Mouse (Mus musculus) gastrocnemius, adult 18-20 months (tissue): Measurements from ENCODE around the gene Trpv3. TPM values are rescaled to one million over a fixed set of nuclear protein-coding genes. Genes with fewer than 3 reads are reported as not detected.

Experiments used
- DNase-seq: peaks from one replicate; pipeline ENCODE4 v3.0.0; 2021; ENCODE audit warnings: low spot score
- long read RNA-seq, 2 experiments: library from polyadenylated mRNA; stranded (forward); transcript quantifications; one replicate each; pipeline ENCODE4 v2.0.0; 2021
- total RNA-seq, 2 experiments: library from RNA; stranded (reverse); gene quantifications; 2 replicates each; pipeline ENCODE4 v1.2.3; 2021

Trpv3 gene
- total RNA-seq, result not detected
- long read RNA-seq, experiment 1, result 0 reads
- long read RNA-seq, experiment 2, partial matches to known transcripts, result 0 of 1 reads
- long read RNA-seq, experiment 2, other reads (novel, unspliced or antisense), result 1 of 1 reads

DNA sequence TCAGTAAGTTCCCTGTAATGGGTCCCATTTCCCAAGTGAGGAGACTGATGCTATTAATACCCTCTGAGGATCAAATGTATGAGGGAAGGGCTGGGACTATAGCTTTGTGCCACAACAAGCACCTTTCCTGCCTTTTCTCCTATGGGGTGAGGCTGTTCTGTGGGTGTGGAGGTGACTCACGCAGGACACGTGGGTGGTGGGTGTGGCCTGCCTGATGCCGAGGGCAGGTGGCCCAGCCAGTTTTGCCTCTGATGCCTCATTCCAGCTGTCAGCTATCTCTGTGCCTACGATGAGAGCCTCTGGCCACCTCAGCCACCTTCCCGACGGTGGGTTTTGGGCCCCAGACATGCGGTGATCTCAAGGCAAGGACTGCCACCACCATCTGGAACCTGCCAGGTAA is at the start of gene Trpv3:
TSS of gene Trpv3 (plus strand) at position 122 of the 400 bp plus-strand sequence.
- no peak for DNase-seq

GRCm38 (mm10) chr11:73219671-73220070 is 47.5 kb upstream of the Trpv3 start:
- DNase-seq, result no peak

DNA sequence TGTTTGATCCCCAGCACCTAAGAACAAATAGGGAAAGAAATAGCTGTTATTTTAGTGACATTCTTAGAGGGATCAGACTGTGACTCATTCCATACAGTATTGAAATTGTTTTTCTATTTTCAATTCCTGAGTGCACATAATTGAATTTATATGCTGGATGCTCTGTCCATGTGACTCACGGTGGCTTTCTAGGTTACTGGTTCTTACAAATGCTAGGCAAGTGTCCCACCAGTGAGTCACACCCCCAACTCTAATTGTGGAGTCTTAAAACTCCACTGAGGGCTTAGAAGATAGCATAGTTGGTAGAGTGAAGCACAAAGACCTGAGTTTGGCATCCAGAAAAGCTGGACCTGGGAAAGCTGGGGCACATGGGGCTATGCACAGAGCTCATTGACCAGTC is 46.5 kb upstream of the Trpv3 start:
- no peak for DNase-seq

DNA sequence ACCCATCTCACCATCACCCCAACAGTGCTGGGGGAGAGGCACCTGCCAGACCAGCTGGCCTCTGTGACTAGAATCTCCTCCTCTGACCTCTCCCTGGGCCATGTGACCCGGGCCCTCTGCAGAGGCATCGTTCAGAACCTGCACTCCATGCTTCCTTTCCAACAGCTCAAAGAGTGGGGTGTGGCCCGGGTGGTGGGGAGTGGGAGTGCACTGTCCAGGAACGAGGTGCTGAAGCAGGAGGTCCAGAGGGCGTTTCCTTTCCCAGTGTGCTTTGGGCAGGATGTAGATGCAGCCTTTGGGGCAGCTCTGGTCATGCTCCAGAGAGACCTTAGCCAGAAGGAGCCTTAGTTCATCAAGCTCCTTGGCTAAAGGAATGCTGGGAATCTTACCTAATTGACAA is 44.3 kb upstream of the Trpv3 start:
- DNase-seq, result no peak

DNA sequence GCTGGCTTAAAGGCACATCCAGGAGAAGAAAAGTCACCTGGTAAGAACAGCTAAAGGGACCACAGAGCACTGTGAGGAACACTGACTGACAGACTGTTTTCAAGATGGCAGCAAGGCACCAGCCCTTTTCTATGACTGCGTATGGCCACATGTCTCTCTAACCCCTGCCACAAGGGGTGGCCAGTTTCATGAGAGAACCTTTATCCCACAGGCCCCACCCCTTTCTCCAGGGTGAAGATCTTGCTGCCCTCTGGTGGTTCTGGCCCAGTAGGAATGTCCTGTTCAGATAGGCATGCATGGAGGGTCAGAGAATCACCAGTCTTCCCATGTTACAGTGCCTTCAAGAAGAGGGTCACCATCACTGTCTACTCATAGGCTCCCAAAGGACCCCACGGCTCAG is 43.2 kb upstream of the Trpv3 start:
- DNase-seq, result peak; percentile 36

DNA sequence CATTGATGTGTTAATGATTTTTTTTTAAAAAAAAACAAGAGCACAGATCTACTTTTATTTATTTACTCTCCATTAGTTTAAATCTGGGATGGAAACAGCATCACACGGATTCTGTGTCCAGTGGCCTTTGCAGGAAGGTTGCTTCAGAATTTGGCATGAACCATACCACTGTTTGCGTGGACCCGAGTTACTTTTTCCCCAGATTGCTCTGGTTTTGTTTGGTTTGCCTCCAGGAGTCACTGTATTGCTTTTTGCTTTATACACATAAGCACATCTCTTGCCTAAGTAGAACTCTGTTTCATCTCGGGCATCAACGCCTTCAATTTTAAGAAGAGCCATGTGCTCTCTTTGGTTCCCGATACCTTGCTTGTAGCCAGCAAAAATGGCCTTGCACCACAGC is 41.3 kb upstream of the Trpv3 start:
- DNase-seq, result no peak

DNA sequence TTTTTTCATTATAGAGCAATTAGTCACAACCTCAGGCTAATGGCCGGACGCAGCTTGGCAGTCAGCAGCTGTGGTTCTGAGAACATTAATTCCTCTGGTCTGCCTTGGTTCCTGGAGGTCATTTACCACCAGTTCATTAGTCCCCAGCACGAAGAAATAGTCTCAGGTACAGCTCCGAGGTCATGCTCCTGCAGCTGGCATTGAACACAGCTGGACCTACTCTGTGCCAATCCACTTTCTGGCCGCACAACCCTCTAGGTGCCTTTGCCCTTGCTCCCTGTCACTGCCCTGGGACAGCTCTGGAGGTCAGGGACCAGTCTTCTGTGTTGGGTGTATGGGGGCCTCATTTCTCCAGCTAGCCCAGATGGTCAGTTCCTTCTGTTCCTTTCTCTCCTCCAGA is 38.3 kb upstream of the Trpv3 start:
- no peak for DNase-seq

- no peak for DNase-seq
These were observed 37.1 kb upstream of the Trpv3 start for GRCm38 (mm10) chr11:73230081-73230480.

DNA sequence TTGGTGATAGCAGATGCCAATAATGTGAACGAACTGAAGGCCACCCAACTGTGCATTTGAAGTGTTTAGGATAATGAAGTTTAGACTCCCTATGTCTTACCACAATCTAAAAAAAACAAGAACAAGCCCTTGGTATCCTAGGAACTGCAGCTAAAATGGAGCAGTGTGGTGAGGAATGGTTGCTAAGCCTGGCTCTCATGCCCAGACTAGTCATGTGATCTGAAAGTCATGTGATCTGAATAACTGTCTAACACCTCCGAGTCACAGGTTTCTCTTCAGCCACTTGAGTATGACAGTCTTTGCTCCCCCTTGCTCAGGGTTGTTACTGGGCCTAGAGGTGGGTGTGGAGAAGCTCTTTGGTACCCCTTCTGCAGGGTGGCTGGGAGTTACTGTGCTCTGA is 34.7 kb upstream of the Trpv3 start:
- DNase-seq, result no peak

DNA sequence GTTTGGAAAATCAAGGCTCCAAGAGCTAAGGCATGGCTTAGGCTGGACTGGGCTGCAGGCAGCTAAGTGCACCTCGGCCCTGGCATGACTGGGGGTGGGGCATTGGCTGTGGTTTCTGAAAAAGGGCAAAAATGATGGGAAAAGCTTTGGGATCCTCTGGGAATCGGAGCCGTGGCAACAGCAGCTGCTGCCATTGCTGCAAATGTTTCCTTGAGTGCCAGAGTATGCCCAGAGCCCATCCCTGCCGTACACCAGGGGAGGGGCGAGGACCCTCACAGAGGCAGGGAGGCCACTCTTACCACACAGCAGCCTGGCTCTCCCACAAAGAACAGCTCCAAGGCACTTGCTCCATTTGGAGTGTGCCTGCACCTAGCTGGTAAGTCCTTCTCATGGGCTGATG is 33.2 kb upstream of the Trpv3 start, which contains the start of gene Trpv1:
TSS of gene Trpv1 (plus strand) at position 301 of the 400 bp plus-strand sequence.
- DNase-seq, result no peak

GRCm38 (mm10) chr11:73235990-73236701 is 31.0 kb upstream of the Trpv3 start:
- DNase-seq, result peak; percentile 78

- peak; percentile 13 for DNase-seq
These were observed 30.5 kb upstream of the Trpv3 start for GRCm38 (mm10) chr11:73236731-73237130.

DNA sequence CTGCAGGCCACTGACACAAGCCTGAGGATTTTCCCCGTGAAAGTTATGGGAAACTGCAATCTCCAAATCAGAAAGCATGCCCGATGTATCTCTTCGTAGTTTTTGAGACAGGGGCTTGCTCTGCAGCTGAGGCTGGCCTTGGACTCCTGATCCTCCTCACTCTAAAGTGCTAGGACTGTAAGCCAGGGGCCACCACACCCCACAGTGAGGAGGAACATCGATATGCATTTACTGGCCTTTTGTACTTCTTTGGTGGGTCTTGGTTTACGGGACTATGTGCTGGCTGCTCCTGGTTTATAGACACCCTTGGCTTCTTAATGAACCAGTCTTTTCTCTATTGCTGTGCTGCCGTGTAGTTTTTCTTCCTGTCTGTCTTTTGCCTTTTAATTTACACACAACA is 25.0 kb upstream of the Trpv3 start:
- DNase-seq, result no peak

DNA sequence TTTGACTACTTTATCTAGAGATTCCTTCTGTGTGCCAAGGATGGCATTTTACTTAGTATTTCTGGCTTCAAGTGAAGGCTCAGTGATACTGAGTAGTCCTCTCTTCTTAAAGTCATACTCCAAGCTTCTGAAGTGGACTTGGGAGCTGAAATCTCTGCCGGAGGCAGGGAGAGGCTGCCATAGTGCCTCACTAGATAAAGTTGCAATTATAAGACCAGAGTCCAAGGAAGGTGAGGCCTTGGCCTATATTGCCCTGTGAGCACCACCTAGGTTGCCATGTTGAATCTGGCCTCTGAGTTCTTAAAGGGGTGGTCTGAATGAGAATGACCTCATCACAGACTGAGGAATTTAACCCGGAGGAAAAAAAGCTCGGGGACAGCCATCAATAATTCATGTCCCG is 24.4 kb upstream of the Trpv3 start:
- DNase-seq, result no peak

GRCm38 (mm10) chr11:73257362-73257945 is 9.7 kb upstream of the Trpv3 start:
- DNase-seq, result no peak

- DNase-seq, result no peak
These were observed 8.5 kb upstream of the Trpv3 start for GRCm38 (mm10) chr11:73258664-73259063.

DNA sequence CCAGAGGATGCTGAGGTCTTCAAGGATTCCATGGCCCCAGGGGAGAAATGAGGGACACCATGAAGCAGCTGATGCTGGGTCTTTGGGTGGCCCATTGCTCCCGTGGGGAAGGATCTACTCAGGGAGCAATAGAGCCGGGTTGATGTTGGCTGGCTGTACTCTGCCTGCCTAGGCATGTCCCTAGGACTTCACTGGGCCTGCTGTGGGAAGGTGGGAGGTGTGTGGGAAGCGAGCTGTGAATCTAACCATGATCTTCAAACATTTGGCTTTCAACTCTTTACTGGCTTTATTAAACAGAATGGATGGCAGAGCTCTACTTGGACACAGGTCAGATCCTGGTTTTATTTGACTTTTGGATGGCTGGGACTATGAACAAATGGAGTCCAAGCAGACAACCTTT is 6.7 kb upstream of the Trpv3 start:
- DNase-seq, result no peak

- DNase-seq, result no peak
These were observed 5.8 kb upstream of the Trpv3 start for GRCm38 (mm10) chr11:73261385-73261784.

GRCm38 (mm10) chr11:73274821-73275220 is 7.6 kb downstream of the Trpv3 start:
- DNase-seq, result no peak

DNA sequence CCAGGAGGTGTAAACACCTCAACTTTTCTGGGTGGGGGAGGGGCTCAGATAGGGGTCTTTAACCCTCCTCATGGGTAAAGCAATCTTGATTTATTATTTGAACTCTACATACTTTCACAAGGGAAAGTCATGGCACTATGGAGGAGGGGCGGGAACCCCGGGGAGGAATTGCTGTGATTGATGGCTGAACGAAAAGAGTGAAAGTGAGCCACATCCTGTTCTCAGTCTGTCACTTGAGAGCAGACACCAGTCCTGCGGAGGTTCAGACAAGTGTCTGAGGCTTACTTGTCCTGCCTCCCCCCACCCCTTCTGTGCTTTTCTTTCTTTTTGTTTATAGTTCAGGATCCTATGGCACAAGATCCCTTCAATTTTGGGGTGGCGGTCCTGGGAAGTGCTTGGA is 13.5 kb downstream of the Trpv3 start:
- no peak for DNase-seq

GRCm38 (mm10) chr11:73281528-73282027 is 14.4 kb downstream of the Trpv3 start:
- DNase-seq, result peak; percentile 30

DNA sequence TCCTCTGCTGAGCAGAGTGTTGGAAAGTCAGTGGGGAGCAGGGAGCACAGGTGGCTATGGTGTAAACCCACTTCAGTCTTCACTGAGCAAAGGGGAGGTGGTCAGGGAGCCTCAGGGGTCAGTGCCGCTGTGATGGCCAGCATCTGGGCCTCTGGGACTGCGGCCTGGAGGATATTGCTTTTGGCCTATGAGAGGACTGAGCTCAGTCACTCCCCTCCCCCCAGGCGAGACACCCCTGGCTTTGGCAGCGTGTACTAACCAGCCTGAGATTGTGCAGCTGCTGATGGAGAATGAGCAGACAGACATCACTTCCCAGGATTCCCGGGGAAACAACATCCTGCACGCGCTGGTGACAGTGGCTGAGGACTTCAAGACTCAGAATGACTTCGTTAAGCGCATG is 16.2 kb downstream of the Trpv3 start:
- DNase-seq, result no peak

DNA sequence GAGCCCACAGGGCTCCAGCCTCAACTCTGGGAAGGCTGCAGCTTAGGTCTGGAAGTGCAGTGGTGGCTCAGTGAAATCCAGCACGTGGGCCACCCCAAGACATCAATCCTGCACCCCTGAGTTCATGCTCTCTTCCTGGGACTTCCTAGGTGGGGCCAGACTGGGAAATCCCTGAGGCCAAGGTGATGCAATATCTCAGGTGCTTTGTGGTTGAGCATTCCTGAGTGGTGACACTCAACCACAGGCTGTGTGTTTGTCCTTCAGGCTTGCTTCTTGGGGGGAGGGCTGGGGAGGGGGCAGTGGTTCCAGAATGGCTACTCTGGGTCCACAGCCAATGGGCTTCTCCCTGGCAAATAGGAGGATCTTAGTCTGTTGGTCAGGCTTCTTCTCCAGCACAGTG is 16.7 kb downstream of the Trpv3 start:
- DNase-seq, result no peak
